Mouse (Mus musculus): ENCODE results near the gene Fam25c.

DNA sequence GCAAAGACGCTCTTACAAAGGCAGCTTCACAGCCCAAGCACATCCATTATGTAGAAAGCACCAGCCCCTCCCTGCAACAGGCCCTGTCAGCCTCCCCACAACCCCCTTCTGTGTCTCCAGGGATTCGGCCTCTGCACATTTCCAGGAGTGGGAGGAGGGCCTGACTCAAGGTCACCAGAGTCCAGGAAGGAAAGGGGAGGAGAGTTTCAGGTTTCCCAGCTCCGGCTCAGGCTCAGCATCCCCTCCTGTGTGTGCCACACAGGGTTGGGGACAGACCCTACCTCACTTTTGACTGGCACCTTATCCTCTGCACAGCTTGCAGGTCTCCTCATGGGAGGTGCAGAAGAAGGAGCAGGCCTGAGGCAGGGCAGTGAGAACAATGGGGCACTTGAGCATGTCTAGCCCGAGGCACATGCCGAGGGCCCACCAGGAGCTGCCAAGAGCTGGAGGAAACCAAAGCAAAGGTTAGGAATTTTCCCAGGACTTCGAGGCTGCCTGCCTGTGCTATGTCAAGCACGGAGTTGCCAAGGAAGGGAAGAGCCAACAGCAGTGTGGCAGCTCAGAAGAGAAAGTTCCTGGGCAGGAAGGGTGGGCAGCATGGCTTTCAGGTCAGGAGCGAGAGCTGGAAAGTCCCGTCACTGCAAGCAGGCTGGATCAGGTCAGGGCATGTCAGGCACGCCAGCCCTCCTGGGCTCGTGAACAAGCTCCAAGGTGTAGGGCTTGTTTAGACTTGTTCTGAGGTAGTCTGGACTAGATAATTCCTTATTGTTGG lies 23.5 kb upstream of the Fam25c start:
- TF ChIP-seq CTCF (IDR thresholded peaks at IDR 0.05 in 2 of 3, conservative IDR thresholded peaks at IDR 0.05 in 1 of 3; ENCODE audit: control insufficient read depth in 1 of 3, insufficient read depth in 1 of 3, low read depth in 2 of 3, low read length in 3 of 3, poor library complexity in 1 of 3, severe bottlenecking in 1 of 3) (no peak), SIN3A (IDR thresholded peaks at IDR 0.05; ENCODE audit: low read length) (no peak), POLR2A (IDR thresholded peaks at IDR 0.05; ENCODE audit: control insufficient read depth in 1 of 2, insufficient read depth in 1 of 2, low read depth in 1 of 2, low read length in 2 of 2, poor library complexity in 1 of 2) (no peak), EP300 (IDR thresholded peaks at IDR 0.05; ENCODE audit: low read depth in 1 of 2, low read length in 2 of 2) (no peak)

Measured in MEL (cell line).